Mouse (Mus musculus) mouse embryonic stem cell (cell line): ENCODE data around the gene Cdh24.
"Not testable (repeated sequence)": the region's sequence is repeated elsewhere in the genome, so short reads cannot be mapped to it uniquely, and the experiment has no call there.

Experiments
- in situ Hi-C, 2 experiments: fragments of 300-500 bp; cut with MboI; formaldehyde crosslinking; loops; 1 replicate in 1 of 2; 3 replicates in 1 of 2; pipeline ENCODE4 v1.14.3; 2019 to 2020; ENCODE audit warnings: low sequenced_read_pairs in 2 of 2, low pct_unique_long_range_greater_than_20kb in 1 of 2, mixed read lengths in 1 of 2; ENCODE audit not compliant: unreplicated experiment in 1 of 2

The Cdh24 gene

GRCm38 (mm10) chr14:54617897-54618365 is 23.2 kb downstream of the Cdh24 start, which contains the start of gene Psmb5:
TSS of gene Psmb5 (minus strand) at chr14:54618022.
- in situ Hi-C loops, result no loop called here

DNA sequence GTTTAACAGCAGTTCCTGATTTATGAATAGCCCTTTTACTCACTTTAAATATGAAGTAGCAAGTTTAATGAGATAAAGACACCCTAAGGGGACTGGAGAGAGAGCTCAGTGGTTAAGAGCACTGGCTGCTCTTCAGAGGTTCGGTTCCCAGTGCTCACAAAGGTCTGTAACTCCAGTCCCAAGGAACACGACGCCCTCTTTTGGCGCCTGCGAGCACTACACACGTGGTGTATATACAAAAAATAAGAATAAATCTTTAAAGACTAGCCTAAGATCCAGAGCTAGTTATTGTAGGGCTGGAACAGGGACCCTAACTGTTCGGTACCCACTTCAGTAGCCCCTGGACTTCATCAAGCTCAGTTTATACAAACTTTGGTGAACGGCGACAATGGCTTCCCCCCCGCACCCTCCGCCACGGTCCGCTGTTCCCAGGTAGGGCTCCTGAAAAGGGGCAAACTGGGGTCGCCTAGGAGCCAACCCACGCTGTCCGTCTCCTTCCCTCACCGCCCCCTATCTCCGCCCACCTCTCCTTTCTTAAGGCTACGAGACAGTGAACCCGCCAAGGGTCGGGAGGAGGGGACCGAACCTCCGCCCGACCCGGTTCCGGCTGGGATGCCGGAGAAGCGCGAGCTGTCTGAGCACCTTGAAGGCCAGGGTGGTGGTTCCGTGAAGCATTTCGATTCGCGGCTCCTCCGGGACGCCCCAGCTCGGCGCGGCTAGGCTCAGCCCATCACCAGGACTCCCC is 23.8 kb downstream of the Cdh24 start:
- in situ Hi-C loops, result no loop called here

DNA sequence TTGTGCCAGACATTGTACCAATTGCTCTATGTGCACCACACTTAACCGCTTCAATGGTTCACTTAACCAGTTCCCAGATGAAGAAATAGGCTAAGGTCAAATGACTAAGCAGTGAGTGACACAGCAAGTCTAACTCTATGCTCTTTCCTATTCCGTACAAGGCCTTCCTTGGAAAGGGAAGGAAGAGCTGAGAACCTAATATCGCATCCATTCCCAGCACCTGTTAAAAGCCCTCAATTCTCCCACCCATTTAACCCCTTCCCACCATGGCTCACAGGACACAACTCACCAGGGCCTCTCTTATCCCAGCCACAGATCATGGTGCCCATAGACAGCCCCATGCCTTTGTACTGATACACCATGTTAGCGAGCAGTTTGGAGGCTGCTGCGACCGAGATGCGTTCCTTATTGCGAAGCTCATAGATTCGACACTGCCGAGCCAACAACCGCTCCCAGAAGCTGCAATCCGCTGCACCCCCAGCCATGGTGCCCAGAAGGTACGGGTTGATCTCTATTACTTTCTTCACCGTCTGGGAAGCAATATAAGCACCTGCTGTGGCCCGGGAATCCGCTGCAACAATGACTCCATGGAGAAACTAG is 24.8 kb downstream of the Cdh24 start:
- in situ Hi-C loops, result no loop called here

DNA sequence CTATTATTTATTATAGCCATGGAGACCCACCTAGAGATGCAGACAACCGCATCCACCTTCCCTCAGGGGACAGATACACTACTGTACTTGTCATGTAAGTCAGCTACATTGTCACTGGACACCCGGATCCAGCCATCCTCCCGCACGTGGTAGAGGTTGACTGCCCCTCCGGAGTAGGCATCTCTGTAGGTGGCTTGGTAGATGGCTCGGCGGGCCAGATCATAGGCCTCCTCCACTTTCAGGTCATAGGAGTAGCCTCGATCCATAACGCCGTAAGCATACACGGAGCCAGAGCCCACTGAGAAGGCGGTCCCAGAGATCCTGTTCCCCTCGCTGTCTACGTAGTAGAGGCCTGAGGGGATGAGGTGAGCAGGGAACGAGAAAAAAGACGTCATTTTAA is 27.0 kb downstream of the Cdh24 start:
- in situ Hi-C loops, result not testable (repeated sequence)

DNA sequence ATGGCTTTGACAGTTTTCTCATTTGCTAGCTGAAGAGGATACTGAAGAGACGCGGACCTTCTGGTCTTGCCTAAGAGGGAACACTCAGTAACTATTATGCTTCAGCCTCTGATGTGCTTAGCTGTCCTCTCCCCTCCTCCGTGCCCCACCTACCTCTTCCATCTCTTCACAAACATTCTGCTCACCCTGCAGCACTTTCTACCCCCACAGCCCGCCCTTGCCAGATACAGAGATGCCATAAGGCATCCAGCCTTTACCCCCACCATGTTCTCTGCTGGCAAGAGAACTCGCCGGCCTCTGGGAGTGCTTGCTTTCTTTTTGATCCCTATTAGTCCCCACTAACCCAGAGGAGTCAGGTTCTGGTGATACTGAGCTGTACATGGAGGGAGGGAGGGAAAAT is 30.5 kb downstream of the Cdh24 start:
- in situ Hi-C loops, result no loop called here

GRCm38 (mm10) chr14:54609962-54610361 is 31.2 kb downstream of the Cdh24 start:
- in situ Hi-C loops, result no loop called here

DNA sequence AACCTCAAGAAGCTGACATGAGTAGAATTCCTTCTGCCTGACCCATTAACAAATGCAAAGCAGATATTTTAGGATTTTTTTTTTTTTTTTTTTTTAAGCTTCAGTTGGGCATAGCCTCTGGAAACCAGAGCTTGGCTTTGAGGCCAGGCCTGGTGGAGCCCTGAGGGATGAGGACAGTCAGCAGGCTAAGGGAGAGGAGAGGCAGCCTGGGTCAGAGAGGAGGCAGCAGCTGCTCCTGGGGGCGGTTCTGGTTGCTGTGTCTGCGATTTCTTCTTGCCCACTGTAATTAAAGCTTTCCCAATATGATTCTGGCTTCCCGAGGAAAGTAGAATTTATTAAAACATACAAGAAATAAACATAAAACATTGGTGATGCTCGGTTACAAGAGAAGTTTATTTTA is 31.9 kb downstream of the Cdh24 start:
- in situ Hi-C loops, result no loop called here

DNA sequence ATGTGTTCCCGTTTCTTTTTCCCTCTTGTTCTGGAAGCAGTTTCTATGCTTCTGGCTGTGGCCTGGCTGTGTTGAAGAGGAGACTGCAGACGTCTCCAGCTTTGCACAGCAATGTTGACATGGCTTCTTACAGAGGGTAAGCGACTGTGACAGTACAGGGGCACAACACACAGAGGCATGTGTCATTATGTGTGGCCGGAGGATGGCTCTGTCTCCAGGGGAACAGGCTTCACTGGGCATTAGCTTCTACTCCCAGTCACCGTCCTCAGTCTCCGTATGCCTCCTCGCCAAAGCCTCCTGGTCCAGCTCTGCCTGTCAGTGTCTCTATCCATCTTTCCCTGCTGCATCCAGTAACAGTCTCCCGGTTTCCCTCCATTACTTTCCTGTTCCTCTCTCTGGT is 33.9 kb downstream of the Cdh24 start:
- in situ Hi-C loops, result no loop called here

DNA sequence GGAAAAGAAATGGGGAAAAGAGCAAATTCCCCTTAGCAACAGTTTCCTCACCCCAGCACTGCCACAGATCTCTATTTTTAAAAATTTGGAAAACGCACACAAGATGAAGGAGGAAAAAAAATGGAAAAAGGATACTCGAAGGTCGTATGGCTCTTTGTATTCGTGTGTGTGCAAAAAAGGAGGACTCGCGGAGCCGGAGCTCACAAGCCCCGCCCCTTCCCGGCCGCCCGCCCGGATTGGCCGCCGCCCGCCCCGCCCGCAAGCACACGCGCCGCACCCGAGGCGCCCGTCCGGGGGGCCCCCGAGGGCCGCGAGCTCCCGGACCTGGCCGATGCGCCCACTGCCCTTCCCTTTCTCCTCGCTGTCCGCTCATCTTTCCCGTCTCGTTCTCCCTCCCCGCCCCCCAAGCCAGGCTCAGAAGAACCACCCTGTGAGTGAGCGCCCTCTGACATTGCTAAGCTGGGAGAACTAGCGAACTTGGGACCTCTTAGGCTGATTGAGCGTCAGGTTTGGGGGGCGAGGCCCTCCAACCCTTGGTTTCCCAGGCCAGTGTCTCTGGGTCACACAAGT is 35.3 kb downstream of the Cdh24 start, which contains the start of gene 4931414P19Rik:
4931414P19Rik (minus strand) TSS at position 242 of the 570 bp plus-strand sequence.
- in situ Hi-C loops, result no loop called here

DNA sequence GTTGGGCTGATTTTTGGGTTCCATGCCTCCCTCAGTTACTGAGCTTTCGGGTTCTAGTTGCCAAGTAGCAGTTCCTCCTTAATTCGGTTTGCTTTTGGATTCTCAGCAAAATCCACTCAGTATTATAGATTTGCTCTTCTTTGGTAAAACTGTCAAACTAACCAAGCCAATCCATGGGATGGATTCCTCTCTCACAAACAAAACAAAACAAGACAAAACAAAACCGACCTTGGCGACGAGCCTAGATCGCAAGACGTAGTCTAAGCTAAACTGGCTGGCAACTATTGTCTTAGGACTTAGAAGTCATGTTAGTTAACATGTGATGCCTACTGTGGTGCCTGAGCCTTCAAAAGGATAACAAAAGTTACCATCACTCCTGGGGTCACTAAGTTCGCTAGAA is 37.5 kb downstream of the Cdh24 start:
- in situ Hi-C loops, result no loop called here

- in situ Hi-C loops, result no loop called here
Measured at GRCm38 (mm10) chr14:54603038-54603654, 38.0 kb downstream of the Cdh24 start.

DNA sequence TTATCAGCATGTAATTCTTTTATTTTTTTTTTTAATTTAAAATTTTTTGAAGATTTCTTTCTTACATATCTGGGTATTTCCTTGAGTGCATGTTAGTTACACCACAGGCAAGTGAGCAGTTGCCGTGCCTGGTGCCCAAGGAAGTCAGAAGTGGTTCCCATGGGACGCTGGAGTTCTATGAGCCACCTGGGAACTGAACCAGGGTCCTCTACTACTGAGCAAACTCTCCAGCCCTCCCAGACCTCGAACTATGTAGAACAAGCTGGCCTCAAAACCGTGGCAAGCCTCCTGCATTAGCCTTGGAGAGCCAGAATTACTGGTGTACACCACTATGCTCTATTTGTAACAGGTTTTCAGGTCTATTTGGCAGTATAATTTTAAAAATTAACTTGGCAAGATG is 38.6 kb downstream of the Cdh24 start:
- in situ Hi-C loops, result no loop called here

GRCm38 (mm10) chr14:54601601-54602000 is 39.6 kb downstream of the Cdh24 start:
- in situ Hi-C loops, result no loop called here

DNA sequence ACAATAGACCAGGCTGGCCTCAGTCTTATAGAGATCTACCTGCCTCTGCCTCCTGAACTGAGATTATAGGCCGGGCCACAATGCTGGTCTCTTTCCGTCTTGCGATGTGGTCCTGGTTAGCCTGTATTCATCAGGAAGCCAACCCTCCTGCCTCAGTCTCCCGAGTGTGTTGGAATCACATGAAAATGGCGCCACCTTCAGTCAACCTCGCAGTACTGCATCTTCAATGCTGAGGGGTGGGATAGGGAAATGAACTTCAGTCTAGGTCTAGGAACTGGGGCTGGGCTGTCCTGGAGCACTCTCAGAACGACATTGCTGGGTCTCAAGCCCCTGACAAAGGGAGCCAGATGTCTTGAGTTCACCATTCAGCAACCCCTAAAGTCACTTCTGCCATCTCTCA is 44.1 kb downstream of the Cdh24 start:
- in situ Hi-C loops, result no loop called here

- in situ Hi-C loops, result no loop called here
Measured at GRCm38 (mm10) chr14:54594631-54595414, 46.3 kb downstream of the Cdh24 start.

GRCm38 (mm10) chr14:54594055-54594454 is 47.1 kb downstream of the Cdh24 start:
- in situ Hi-C loops, result no loop called here

DNA sequence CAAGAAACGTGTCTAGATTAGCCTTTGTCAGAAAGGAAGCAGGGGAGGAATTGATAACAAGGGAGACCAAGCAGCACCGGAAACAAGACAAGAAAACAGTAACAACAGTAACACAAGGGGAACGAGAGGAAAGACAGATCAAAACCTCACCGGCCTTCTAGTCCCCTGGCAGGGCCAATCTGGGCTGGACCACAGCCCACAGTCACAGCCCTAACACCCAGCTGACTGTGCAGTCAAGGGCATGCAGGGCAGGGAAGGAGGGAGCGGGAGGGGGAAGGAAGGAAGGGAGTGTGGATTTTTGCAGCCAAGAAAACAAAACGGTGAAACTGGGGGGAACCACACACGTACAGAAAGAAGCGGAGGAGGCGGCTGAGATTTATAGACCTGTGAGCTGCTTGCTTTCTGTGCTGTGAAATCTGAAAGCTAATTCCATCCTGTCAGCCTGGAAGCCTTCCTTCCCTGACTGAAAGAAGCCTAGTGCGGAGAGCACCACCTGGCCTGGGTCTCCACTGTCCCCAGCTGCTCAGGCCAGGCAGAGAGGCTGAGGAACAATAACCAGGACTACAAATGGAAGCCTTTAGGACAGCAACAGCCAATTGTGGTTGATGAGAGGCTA is 48.7 kb downstream of the Cdh24 start:
- in situ Hi-C loops, result no loop called here

DNA sequence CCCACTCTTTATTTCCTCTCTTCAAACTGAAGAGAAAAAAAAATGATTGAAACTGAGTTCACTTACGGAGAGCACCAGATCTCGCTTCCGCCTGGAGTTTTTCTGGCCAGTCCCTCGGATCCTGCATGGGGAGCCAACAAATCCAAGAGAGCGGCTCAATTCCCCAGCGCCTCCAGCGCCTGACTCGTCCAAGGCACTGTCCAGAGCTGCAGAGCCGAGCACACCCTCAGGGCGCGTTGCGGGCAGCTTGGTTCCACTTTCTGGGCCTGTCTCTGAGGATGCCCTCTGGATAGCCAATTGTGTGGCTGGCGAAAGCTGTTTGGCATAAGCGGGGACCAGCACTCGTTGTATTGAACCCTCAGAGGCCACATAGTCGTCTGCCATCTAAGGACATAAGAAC is 50.1 kb downstream of the Cdh24 start:
- in situ Hi-C loops, result no loop called here
